ENCODE assay signal across 33 mouse cellular contexts in the genomic region with DNA sequence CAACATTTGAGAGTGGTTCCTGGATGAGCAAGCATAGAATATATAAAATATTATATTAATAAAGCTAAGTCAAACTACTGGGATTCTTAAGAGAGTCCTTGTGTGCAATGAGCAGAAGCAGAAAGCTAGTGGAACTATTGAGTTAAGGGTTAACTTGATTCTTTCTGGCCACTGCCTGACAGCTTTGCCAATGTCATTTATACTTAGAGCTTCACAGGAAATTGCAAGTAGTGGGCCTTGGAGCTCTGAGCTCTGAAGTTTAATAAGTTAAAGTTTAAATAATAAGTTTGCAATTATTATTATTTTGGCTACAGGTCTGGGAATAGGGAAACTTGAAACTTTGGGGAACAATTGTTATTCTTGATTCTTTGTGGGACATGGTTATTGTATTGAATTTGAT.
"Had no signal": no experiment of that assay in that cellular context is flagged by ENCODE, and none has a peak within 500 bp of the region (broad histone marks: within the 10 kb centered on the region; RNA-seq: fewer than 3 reads in every experiment).

No protein-coding gene starts in this region.

- H3K4me1 ChIP-seq: limb, embryonic 10.5 days; limb, embryonic 12.5 days; limb, embryonic 13.5 days; limb, embryonic 15.5 days; liver, embryonic 12.5 days; liver, embryonic 13.5 days; liver, embryonic 15.5 days; lung, embryonic 15.5 days; megakaryocyte, embryonic 14.5 days; midbrain, embryonic 10.5 days; midbrain, embryonic 12.5 days; midbrain, embryonic 13.5 days; midbrain, embryonic 15.5 days; neural tube, embryonic 12.5 days; neural tube, embryonic 13.5 days had no signal

- DNase-seq: left cerebral cortex, postnatal 4 days; liver; liver, embryonic 13.5 days; liver, postnatal 0 days; lung, adult 18-20 months; lung, adult 2 months; lung, embryonic 14.5 days; lung, postnatal 10 days; lung, postnatal 14 days; lung, postnatal 36 days; lung, postnatal 4 days; midbrain, embryonic 14.5 days had no signal

- H3K4me3 ChIP-seq: limb, embryonic 10.5 days; limb, embryonic 12.5 days; limb, embryonic 13.5 days; limb, embryonic 15.5 days; liver, embryonic 12.5 days; liver, embryonic 13.5 days; liver, embryonic 15.5 days; lung, embryonic 15.5 days; megakaryocyte, embryonic 14.5 days; midbrain, embryonic 10.5 days; midbrain, embryonic 12.5 days; midbrain, embryonic 13.5 days; midbrain, embryonic 15.5 days; myocyte; neural tube, embryonic 12.5 days; neural tube, embryonic 13.5 days had no signal

- H3K4me2 ChIP-seq: limb, embryonic 12.5 days; limb, embryonic 13.5 days; limb, embryonic 15.5 days; liver, embryonic 11.5 days; liver, embryonic 12.5 days; liver, embryonic 13.5 days; liver, embryonic 15.5 days; lung, embryonic 14.5 days; lung, embryonic 15.5 days; midbrain, embryonic 11.5 days; midbrain, embryonic 12.5 days; midbrain, embryonic 13.5 days; midbrain, embryonic 15.5 days; neural tube, embryonic 12.5 days; neural tube, embryonic 13.5 days had no signal

- H3K36me3 ChIP-seq: limb, embryonic 10.5 days; limb, embryonic 12.5 days; limb, embryonic 13.5 days; limb, embryonic 15.5 days; liver, embryonic 12.5 days; liver, embryonic 13.5 days; liver, embryonic 15.5 days; lung, embryonic 15.5 days; midbrain, embryonic 10.5 days; midbrain, embryonic 12.5 days; midbrain, embryonic 13.5 days; midbrain, embryonic 15.5 days; neural tube, embryonic 12.5 days; neural tube, embryonic 13.5 days had no signal

- ATAC-seq: liver, embryonic 12.5 days; liver, postnatal 0 days; lung, postnatal 0 days; midbrain, embryonic 13.5 days; midbrain, embryonic 15.5 days; midbrain, embryonic 16.5 days had no signal

- H3K9me3 ChIP-seq: limb, embryonic 10.5 days; liver, embryonic 12.5 days; liver, embryonic 13.5 days; liver, embryonic 15.5 days; lung, embryonic 15.5 days; midbrain, embryonic 15.5 days; neural tube, embryonic 12.5 days had no signal

- H3K27me3 ChIP-seq: limb, embryonic 12.5 days; limb, embryonic 13.5 days; limb, embryonic 15.5 days; liver, embryonic 12.5 days; liver, embryonic 13.5 days; liver, embryonic 15.5 days; lung, embryonic 15.5 days; megakaryocyte, embryonic 14.5 days; midbrain, embryonic 12.5 days; midbrain, embryonic 13.5 days; midbrain, embryonic 15.5 days; neural tube, embryonic 12.5 days; neural tube, embryonic 13.5 days had no signal

- H3K27ac ChIP-seq: limb, embryonic 10.5 days; limb, embryonic 12.5 days; limb, embryonic 13.5 days; limb, embryonic 15.5 days; liver, embryonic 12.5 days; liver, embryonic 13.5 days; liver, embryonic 14.5 days; liver, embryonic 15.5 days; lung, embryonic 15.5 days; macrophage; midbrain, embryonic 10.5 days; midbrain, embryonic 12.5 days; midbrain, embryonic 13.5 days; midbrain, embryonic 15.5 days; neural tube, embryonic 12.5 days; neural tube, embryonic 13.5 days had no signal

- H3K9ac ChIP-seq: limb, embryonic 12.5 days; limb, embryonic 13.5 days; limb, embryonic 15.5 days; liver, embryonic 12.5 days; liver, embryonic 13.5 days; liver, embryonic 14.5 days; liver, embryonic 15.5 days; liver, postnatal 0 days; lung, embryonic 14.5 days; lung, embryonic 15.5 days; midbrain, embryonic 12.5 days; midbrain, embryonic 13.5 days; midbrain, embryonic 15.5 days; neural tube, embryonic 12.5 days; neural tube, embryonic 13.5 days had no signal
